Mouse (Mus musculus): ENCODE results near the gene Lamtor1.

DNA sequence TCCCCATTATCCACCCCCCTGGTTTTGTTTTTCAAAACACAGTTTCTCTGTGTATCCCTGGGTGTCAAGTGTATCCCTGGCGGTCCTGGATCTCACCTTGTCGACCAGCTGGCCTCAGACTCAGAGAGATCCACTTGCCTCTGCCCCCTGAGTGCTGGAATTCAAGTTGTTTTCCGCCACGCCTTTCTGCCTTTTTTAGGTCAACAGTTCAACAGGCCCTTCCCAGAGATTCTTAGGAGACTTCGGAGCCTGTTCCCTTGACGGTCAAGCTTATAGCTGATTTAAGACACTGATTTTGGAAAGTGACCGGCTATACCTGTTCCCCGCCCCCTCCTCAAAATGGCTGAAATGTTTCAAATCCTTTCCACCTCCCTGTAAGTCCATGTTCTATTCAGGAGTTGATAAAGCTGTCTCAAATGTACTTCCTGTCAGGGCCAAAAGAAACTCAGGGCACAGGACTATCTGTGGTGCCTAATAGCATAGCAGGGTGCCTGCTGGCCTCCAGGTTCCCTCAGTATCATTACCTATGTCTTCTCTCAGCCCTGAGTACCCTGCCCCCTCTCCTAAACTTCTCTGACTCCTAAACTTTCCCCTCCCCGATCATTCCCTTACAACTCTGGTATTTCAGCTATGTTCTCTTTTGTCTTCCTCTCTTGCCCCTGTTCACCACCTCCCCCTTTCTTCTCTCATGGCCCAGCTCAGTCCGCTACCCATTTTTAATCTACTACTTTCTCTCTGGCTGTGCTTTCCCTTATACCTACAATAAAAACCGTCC is 39.0 kb upstream of the Lamtor1 start:
- TF ChIP-seq CTCF (IDR thresholded peaks at IDR 0.05; ENCODE audit: low read depth) = no peak
- TF ChIP-seq EP300 (optimal IDR thresholded peaks at IDR 0.05) = no peak
